Mouse (Mus musculus): ENCODE measurements around the gene Zfp512. TPM values are rescaled to one million over a fixed set of nuclear protein-coding genes. Genes with fewer than 3 reads are reported as not detected.

The Zfp512 gene
- polyA plus RNA-seq, 1 experiment from 2014 or later = 77.5 TPM

DNA sequence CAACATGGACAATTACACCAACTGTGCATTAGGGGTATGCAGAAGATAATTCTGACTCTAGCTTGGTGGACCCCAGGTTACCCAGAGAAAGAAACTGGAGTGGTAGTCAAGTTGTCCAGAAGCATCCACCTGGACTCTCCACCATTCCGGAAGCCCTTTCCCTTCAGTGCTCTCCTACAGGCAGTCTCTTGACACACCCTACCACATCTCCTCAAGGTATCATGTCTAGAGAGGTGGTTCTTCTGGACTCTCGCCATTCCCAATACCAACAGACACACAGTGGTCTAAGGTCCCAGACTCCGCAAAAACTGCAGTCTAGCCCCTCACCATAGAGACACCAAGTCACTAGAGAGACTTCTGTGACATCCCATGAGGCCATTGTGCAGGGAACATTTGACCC is 33.2 kb downstream of the Zfp512 start, which contains the start of gene 4930548H24Rik:
4930548H24Rik (plus strand) TSS at position 301 of the 400 bp plus-strand sequence.
- no peak for DNase-seq (ENCODE audit: low spot score)
- H3K36me3 ChIP-seq (ENCODE audit: control insufficient read depth, insufficient read depth, low read length) = peaks cover 3% of the 10 kb centered on the region
- no peak within 1 kb of the TSS for H3K4me3 ChIP-seq (ENCODE audit: low read depth, low read length)
- no peak for ATAC-seq (ENCODE audit: insufficient read depth, low FRiP score, low TSS enrichment)
- H3K27ac ChIP-seq (ENCODE audit: low read depth, low read length) = no peak within 1 kb of the TSS
- 93% methylated on average over 3 of the region's 3 CpGs for WGBS
- H3K27me3 ChIP-seq (ENCODE audit: control insufficient read depth, insufficient read depth, low read length) = no peaks in the 10 kb centered on the region
- no peak within 1 kb of the TSS for H3K9ac ChIP-seq (ENCODE audit: low read length)
- H3K4me1 ChIP-seq (ENCODE audit: control insufficient read depth, insufficient read depth, low read length) = no peaks in the 10 kb centered on the region
- no peaks in the 10 kb centered on the region for H3K9me3 ChIP-seq (ENCODE audit: control insufficient read depth, low read length)
- H3K4me2 ChIP-seq (ENCODE audit: low read depth) = no peak within 1 kb of the TSS

- 92% methylated on average over 3 of the region's 3 CpGs for WGBS
- H3K4me3 ChIP-seq (ENCODE audit: low read depth, low read length) = no peak overlapping the region
- DNase-seq (ENCODE audit: low spot score) (no peak), ATAC-seq (ENCODE audit: insufficient read depth, low FRiP score, low TSS enrichment) (no peak)
- no peak overlapping the region for H3K9ac ChIP-seq (ENCODE audit: low read length)
- no peaks in the 10 kb centered on the region for H3K27me3 ChIP-seq (ENCODE audit: control insufficient read depth, insufficient read depth, low read length)
- no peaks in the 10 kb centered on the region for H3K9me3 ChIP-seq (ENCODE audit: control insufficient read depth, low read length)
- no peaks in the 10 kb centered on the region for H3K4me1 ChIP-seq (ENCODE audit: control insufficient read depth, insufficient read depth, low read length)
- H3K27ac ChIP-seq (ENCODE audit: low read depth, low read length) = no peak overlapping the region
- H3K36me3 ChIP-seq (ENCODE audit: control insufficient read depth, insufficient read depth, low read length) = no peaks in the 10 kb centered on the region
- H3K4me2 ChIP-seq (ENCODE audit: low read depth) = no peak overlapping the region
These were observed 35.7 kb downstream of the Zfp512 start for GRCm38 (mm10) chr5:31487889-31488288.

- Histone ChIP-seq H3K27ac (ENCODE audit: low read depth, low read length) (no peak overlapping the region), H3K9ac (ENCODE audit: low read length) (no peak overlapping the region), H3K9me3 (ENCODE audit: control insufficient read depth, low read length) (no peaks in the 10 kb centered on the region), H3K4me3 (ENCODE audit: low read depth, low read length) (no peak overlapping the region), H3K27me3 (ENCODE audit: control insufficient read depth, insufficient read depth, low read length) (no peaks in the 10 kb centered on the region), H3K4me2 (ENCODE audit: low read depth) (no peak overlapping the region), H3K36me3 (ENCODE audit: control insufficient read depth, insufficient read depth, low read length) (no peaks in the 10 kb centered on the region), H3K4me1 (ENCODE audit: control insufficient read depth, insufficient read depth, low read length) (no peaks in the 10 kb centered on the region)
- 71% methylated on average over 7 of the region's 7 CpGs for WGBS
- no peak for ATAC-seq (ENCODE audit: insufficient read depth, low FRiP score, low TSS enrichment)
- DNase-seq (ENCODE audit: low spot score) = no peak
These were observed 37.0 kb downstream of the Zfp512 start for GRCm38 (mm10) chr5:31489116-31489769.

- Histone ChIP-seq H3K36me3 (ENCODE audit: control insufficient read depth, insufficient read depth, low read length) (peaks cover 3% of the 10 kb centered on the region), H3K4me2 (ENCODE audit: low read depth) (no peak overlapping the region), H3K9me3 (ENCODE audit: control insufficient read depth, low read length) (no peaks in the 10 kb centered on the region), H3K4me1 (ENCODE audit: control insufficient read depth, insufficient read depth, low read length) (no peaks in the 10 kb centered on the region), H3K4me3 (ENCODE audit: low read depth, low read length) (no peak overlapping the region), H3K27ac (ENCODE audit: low read depth, low read length) (no peak overlapping the region), H3K27me3 (ENCODE audit: control insufficient read depth, insufficient read depth, low read length) (no peaks in the 10 kb centered on the region), H3K9ac (ENCODE audit: low read length) (no peak overlapping the region)
- no peak for DNase-seq (ENCODE audit: low spot score)
- no peak for ATAC-seq (ENCODE audit: insufficient read depth, low FRiP score, low TSS enrichment)
- 55% methylated on average over 1 of the region's 1 CpGs for WGBS
These were observed 39.8 kb downstream of the Zfp512 start for GRCm38 (mm10) chr5:31492031-31492430.

GRCm38 (mm10) chr5:31494513-31495297 is 42.5 kb downstream of the Zfp512 start, which contains the start of gene Gpn1:
Gene Gpn1 (plus strand): TSS chr5:31494741.
- Histone ChIP-seq H3K4me2 (ENCODE audit: low read depth) (peak within 1 kb of the TSS; percentile 59), H3K4me3 (ENCODE audit: low read depth, low read length) (peak within 1 kb of the TSS; percentile 76), H3K27ac (ENCODE audit: low read depth, low read length) (no peak within 1 kb of the TSS), H3K4me1 (ENCODE audit: control insufficient read depth, insufficient read depth, low read length) (no peaks in the 10 kb centered on the region), H3K36me3 (ENCODE audit: control insufficient read depth, insufficient read depth, low read length) (peaks cover 7% of the 10 kb centered on the region), H3K27me3 (ENCODE audit: control insufficient read depth, insufficient read depth, low read length) (no peaks in the 10 kb centered on the region), H3K9me3 (ENCODE audit: control insufficient read depth, low read length) (no peaks in the 10 kb centered on the region), H3K9ac (ENCODE audit: low read length) (peak within 1 kb of the TSS; percentile 62)
- peak; percentile 91 for DNase-seq (ENCODE audit: low spot score)
- WGBS = under 1% methylated on average over 49 of the region's 49 CpGs
- ATAC-seq (ENCODE audit: insufficient read depth, low FRiP score, low TSS enrichment) = peak; percentile 100

DNA sequence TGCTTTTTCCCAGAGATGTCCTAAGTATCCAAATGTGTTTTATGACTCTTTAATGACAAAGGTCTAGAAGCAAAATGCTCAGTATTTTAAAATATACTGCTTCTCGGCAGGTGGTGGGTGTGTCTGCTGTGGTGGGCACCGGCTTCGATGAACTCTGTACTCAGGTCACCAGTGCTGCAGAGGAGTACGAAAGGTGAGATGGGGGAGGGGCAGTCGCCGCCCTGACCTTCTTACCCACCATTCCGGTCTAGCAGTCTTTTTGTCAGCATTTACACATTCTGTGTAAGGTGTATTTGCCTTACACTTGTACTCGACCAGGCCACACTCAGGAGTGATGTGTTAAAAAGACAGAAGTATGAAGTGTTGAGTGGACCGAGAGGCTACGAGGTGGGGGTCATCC is 52.6 kb downstream of the Zfp512 start:
- no peak overlapping the region for H3K4me3 ChIP-seq (ENCODE audit: low read depth, low read length)
- H3K9me3 ChIP-seq (ENCODE audit: control insufficient read depth, low read length) = no peaks in the 10 kb centered on the region
- H3K4me2 ChIP-seq (ENCODE audit: low read depth) = no peak overlapping the region
- H3K27ac ChIP-seq (ENCODE audit: low read depth, low read length) = no peak overlapping the region
- no peak for ATAC-seq (ENCODE audit: insufficient read depth, low FRiP score, low TSS enrichment)
- no peak for DNase-seq (ENCODE audit: low spot score)
- WGBS = 89% methylated on average over 10 of the region's 10 CpGs
- no peaks in the 10 kb centered on the region for H3K4me1 ChIP-seq (ENCODE audit: control insufficient read depth, insufficient read depth, low read length)
- H3K36me3 ChIP-seq (ENCODE audit: control insufficient read depth, insufficient read depth, low read length) = peaks cover 16% of the 10 kb centered on the region
- no peaks in the 10 kb centered on the region for H3K27me3 ChIP-seq (ENCODE audit: control insufficient read depth, insufficient read depth, low read length)
- no peak overlapping the region for H3K9ac ChIP-seq (ENCODE audit: low read length)

DNA sequence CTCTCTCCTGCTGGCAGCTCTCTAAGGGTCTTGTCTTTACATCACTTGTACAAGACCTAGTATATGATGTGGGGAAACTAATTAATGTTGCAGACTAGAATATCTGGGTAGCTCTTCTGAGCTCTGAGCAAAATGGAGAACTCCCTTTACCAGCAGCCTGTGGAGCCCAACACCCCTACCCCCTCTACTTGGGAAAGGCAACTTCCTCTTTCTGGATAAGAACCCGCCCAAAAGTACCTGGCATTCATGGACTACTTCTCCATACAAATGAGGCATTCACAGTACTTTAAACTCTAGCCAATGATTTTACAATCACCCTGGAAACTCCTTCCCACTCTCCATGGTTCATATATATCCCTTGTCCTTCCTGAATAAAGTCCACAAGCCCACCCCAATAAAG is 60.2 kb downstream of the Zfp512 start:
- DNase-seq (ENCODE audit: low spot score) (no peak), ATAC-seq (ENCODE audit: insufficient read depth, low FRiP score, low TSS enrichment) (no peak)
- 83% methylated on average over 1 of the region's 1 CpGs for WGBS
- H3K4me2 ChIP-seq (ENCODE audit: low read depth) = no peak overlapping the region
- no peak overlapping the region for H3K9ac ChIP-seq (ENCODE audit: low read length)
- H3K27ac ChIP-seq (ENCODE audit: low read depth, low read length) = no peak overlapping the region
- H3K9me3 ChIP-seq (ENCODE audit: control insufficient read depth, low read length) = no peaks in the 10 kb centered on the region
- H3K4me3 ChIP-seq (ENCODE audit: low read depth, low read length) = no peak overlapping the region
- peaks cover 14% of the 10 kb centered on the region for H3K36me3 ChIP-seq (ENCODE audit: control insufficient read depth, insufficient read depth, low read length)
- H3K4me1 ChIP-seq (ENCODE audit: control insufficient read depth, insufficient read depth, low read length) = no peaks in the 10 kb centered on the region
- H3K27me3 ChIP-seq (ENCODE audit: control insufficient read depth, insufficient read depth, low read length) = no peaks in the 10 kb centered on the region

- H3K27ac ChIP-seq (ENCODE audit: low read depth, low read length) = no peak overlapping the region
- H3K27me3 ChIP-seq (ENCODE audit: control insufficient read depth, insufficient read depth, low read length) = no peaks in the 10 kb centered on the region
- no peak overlapping the region for H3K4me2 ChIP-seq (ENCODE audit: low read depth)
- DNase-seq (ENCODE audit: low spot score) (no peak), ATAC-seq (ENCODE audit: insufficient read depth, low FRiP score, low TSS enrichment) (no peak)
- H3K4me1 ChIP-seq (ENCODE audit: control insufficient read depth, insufficient read depth, low read length) = no peaks in the 10 kb centered on the region
- peaks cover 16% of the 10 kb centered on the region for H3K36me3 ChIP-seq (ENCODE audit: control insufficient read depth, insufficient read depth, low read length)
- no peaks in the 10 kb centered on the region for H3K9me3 ChIP-seq (ENCODE audit: control insufficient read depth, low read length)
- whole genome bisulfite sequencing = 96% methylated on average over 6 of the region's 6 CpGs
- H3K4me3 ChIP-seq (ENCODE audit: low read depth, low read length) = no peak overlapping the region
- no peak overlapping the region for H3K9ac ChIP-seq (ENCODE audit: low read length)
These were observed 68.3 kb downstream of the Zfp512 start for GRCm38 (mm10) chr5:31520556-31520955.
